Mouse (Mus musculus) stomach, embryonic 16.5 days (tissue): Measurements from ENCODE around the gene Gm20219. TPM values are rescaled to one million over a fixed set of nuclear protein-coding genes. Genes with fewer than 3 reads are reported as not detected.

Source experiments
- ATAC-seq: fragments of 200-750 bp; cut with Nextera tagmentation; 2 replicates; pipeline ENCODE4 v1.8.0; 2017; ENCODE audit warnings: moderate number of reproducible peaks, moderate TSS enrichment; ENCODE audit not compliant: insufficient read depth, low FRiP score
- H3K27ac ChIP-seq: fragments of 300-500 bp; sonication (generic); 2 replicates; pipeline ENCODE4 v1.5.1; 2014; ENCODE audit warnings: low read length
- H3K27me3 ChIP-seq: fragments of 300-500 bp; sonication (generic); 2 replicates; pipeline ENCODE4 v1.6.1; 2014; ENCODE audit warnings: low read length, control low read depth, mixed read lengths; ENCODE audit not compliant: control insufficient read depth, insufficient read depth
- H3K36me3 ChIP-seq: fragments of 300-500 bp; sonication (generic); 2 replicates; pipeline ENCODE4 v1.6.1; 2014; ENCODE audit warnings: low read length; ENCODE audit not compliant: control insufficient read depth, insufficient read depth
- H3K4me1 ChIP-seq: fragments of 300-500 bp; sonication (generic); 2 replicates; pipeline ENCODE4 v1.6.1; 2014; ENCODE audit warnings: low read length, control low read depth, mixed read lengths; ENCODE audit not compliant: control insufficient read depth, insufficient read depth
- H3K4me2 ChIP-seq: fragments of 300-500 bp; sonication (generic); 2 replicates; pipeline ENCODE4 v1.6.1; 2014; ENCODE audit warnings: low read depth, low read length, mixed read lengths
- H3K4me3 ChIP-seq: fragments of 300-500 bp; sonication (generic); replicated peaks from 2 replicates; pipeline ENCODE4 v1.5.1; 2014; ENCODE audit warnings: mild to moderate bottlenecking, low read length
- H3K9ac ChIP-seq: fragments of 300-500 bp; sonication (generic); 2 replicates; pipeline ENCODE4 v1.6.1; 2014; ENCODE audit warnings: low read length
- H3K9me3 ChIP-seq: fragments of 300-500 bp; sonication (generic); replicated peaks from 2 replicates; pipeline ENCODE4 v1.6.1; 2016; ENCODE audit warnings: low read length, control low read depth; ENCODE audit not compliant: control insufficient read depth
- WGBS: fragments of 180-500 bp; shearing (Covaris S2); extraction: QIAGEN DNeasy Blood & Tissue Kit; methylation state at CpG from one replicate; pipeline ENCODE4 v1.1.7; 2014; 5-methylcytosine and 5-hydroxymethylcytosine counted together
- polyA plus RNA-seq: library from polyadenylated mRNA; unstranded; fragments of >200 nt; fragmentation: Nextera tagmentation; extraction: Ambion mirVana; gene quantifications from 2 replicates; pipeline ENCODE4 v1.2.1, GENCODE M21; 2015

Gene Gm20219
- 17.5 and 21.3 TPM in 2 replicates for polyA plus RNA-seq

DNA sequence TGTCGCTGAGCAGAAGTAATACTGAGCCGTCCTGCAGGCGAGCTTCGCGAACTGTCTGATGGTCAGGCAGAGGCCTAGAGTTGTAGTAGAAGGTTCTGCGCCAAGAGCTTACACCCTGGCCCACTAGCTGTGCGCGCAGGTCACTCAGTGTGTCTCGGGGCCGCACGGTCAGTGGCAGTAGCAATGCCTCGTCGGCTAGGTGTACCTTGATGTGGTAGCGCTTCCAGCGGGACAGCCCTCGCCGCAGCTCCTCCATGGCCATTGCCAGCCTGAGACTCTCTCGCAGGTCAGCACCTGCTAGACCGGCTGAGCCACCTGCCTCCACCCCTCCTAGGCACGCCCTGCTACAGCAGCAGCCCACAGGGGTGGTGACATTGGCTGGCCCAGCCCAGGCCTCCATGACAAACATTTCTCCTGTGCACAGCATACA is at the start of gene Gm20219:
Gene Gm20219 (minus strand): TSS at position 266 of the 430 bp plus-strand sequence.
- H3K9ac ChIP-seq: peak within 1 kb of the TSS; percentile 64
- peaks cover 5% of the 10 kb centered on the region; the same call in 1 of the 2 replicates for H3K4me1 ChIP-seq
- H3K36me3 ChIP-seq: no peaks in the 10 kb centered on the region
- no peaks in the 10 kb centered on the region for H3K9me3 ChIP-seq
- H3K4me3 ChIP-seq: peak within 1 kb of the TSS; percentile 42
- peak within 1 kb of the TSS; percentile 44 for H3K4me2 ChIP-seq
- peak; percentile 92 for ATAC-seq
- no peaks in the 10 kb centered on the region for H3K27me3 ChIP-seq
- 57% methylated on average over 20 of the region's 20 CpGs for WGBS
- peak within 1 kb of the TSS; percentile 85 for H3K27ac ChIP-seq

- H3K36me3 ChIP-seq: peaks cover 46% of the 10 kb centered on the region
- H3K4me2 ChIP-seq: no peak overlapping the region
- 87% methylated on average over 9 of the region's 9 CpGs for WGBS
- peaks cover 9% of the 10 kb centered on the region; the same call in 1 of the 2 replicates for H3K4me1 ChIP-seq
- no peak for ATAC-seq
- no peak overlapping the region for H3K4me3 ChIP-seq
- H3K9me3 ChIP-seq: no peaks in the 10 kb centered on the region
- H3K9ac ChIP-seq: no peak overlapping the region
- no peak overlapping the region for H3K27ac ChIP-seq
- no peaks in the 10 kb centered on the region for H3K27me3 ChIP-seq
Observed at GRCm38 (mm10) chr17:56604070-56604380, 49.8 kb upstream of the Gm20219 start.

GRCm38 (mm10) chr17:56603186-56604069 is 49.2 kb upstream of the Gm20219 start:
- H3K27me3 ChIP-seq: no peaks in the 10 kb centered on the region
- no peak overlapping the region for H3K4me3 ChIP-seq
- H3K9me3 ChIP-seq: no peaks in the 10 kb centered on the region
- peaks cover 46% of the 10 kb centered on the region for H3K36me3 ChIP-seq
- H3K4me1 ChIP-seq: peaks cover 5% of the 10 kb centered on the region; the same call in 1 of the 2 replicates
- H3K9ac ChIP-seq: no peak overlapping the region
- H3K27ac ChIP-seq: no peak overlapping the region
- 92% methylated on average over 28 of the region's 28 CpGs for WGBS
- no peak overlapping the region for H3K4me2 ChIP-seq
- no peak for ATAC-seq

DNA sequence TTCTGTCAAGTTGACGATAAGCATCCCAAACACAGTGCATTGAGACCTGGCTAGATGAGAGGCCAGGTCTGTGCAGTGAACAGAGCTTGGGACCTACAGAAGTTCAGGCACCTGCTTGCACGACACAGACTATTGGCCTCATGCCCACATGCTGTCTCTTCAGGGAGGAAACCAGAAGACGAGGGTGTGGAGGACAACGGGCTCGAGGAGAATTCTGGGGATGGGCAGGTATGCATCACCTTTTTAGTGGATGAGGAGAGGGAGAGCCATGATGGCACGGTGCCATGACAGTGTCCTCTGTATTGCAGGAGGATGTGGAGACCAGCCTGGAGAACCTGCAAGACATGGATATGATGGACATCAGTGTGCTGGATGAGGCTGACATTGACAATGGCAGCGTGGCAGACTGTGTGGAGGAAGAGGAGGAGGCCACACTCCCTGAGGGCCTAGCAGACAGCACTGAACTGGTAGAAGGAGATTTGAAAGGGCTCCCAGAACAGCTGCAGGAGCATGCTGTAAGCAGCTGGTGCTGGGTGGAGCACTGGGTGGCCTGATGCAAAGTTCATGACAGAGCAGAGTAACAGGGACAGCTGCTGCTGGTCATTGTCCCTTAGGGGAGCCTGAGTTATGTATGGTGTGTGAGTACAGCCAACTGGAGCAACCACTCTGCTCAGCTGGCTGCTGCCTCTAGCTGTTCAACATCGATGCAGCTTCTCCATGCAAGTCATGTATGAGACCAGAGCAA is 39.5 kb upstream of the Gm20219 start:
- Histone ChIP-seq H3K4me3 (no peak overlapping the region), H3K36me3 (peaks cover 43% of the 10 kb centered on the region), H3K4me2 (no peak overlapping the region), H3K27me3 (no peaks in the 10 kb centered on the region), H3K4me1 (no peaks in the 10 kb centered on the region), H3K9me3 (no peaks in the 10 kb centered on the region), H3K27ac (no peak overlapping the region), H3K9ac (no peak overlapping the region)
- WGBS: 73% methylated on average over 8 of the region's 8 CpGs
- 0 out of 2 replicates have a peak, but pooled peaks have one; percentile 39 for ATAC-seq

DNA sequence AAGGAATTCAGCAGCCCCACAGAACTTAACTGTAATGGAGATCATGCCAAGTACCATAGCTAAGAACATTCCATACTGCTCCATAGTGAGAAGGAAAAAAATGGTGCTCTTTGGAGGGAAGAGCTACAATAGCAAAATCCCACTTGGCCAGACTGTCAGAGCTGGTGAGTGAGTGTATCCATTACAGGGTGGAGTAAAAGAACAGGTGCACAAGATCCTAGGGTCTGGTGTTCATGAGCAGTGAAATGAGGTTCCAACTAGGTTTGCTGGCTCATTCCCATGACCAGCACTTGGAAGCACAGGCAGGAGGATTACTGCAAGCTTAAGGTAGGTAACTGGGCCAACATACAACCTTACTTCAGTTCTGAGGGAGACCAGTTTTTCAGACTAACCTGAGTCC is 38.4 kb upstream of the Gm20219 start:
- peaks cover 39% of the 10 kb centered on the region for H3K36me3 ChIP-seq
- ATAC-seq: no peak

GRCm38 (mm10) chr17:56588921-56589320 is 34.7 kb upstream of the Gm20219 start:
- no peak overlapping the region for H3K4me3 ChIP-seq
- no peak overlapping the region for H3K27ac ChIP-seq
- no peaks in the 10 kb centered on the region for H3K9me3 ChIP-seq
- peaks cover 16% of the 10 kb centered on the region for H3K36me3 ChIP-seq
- H3K4me1 ChIP-seq: peaks cover 17% of the 10 kb centered on the region
- H3K4me2 ChIP-seq: no peak overlapping the region
- H3K27me3 ChIP-seq: no peaks in the 10 kb centered on the region
- no peak overlapping the region for H3K9ac ChIP-seq
- ATAC-seq: no peak
- WGBS: 95% methylated on average over 4 of the region's 4 CpGs

More for the DNA sequence above, 38.4 kb upstream of the Gm20219 start:
- no peaks in the 10 kb centered on the region for H3K9me3 ChIP-seq
- 0 out of 2 replicates have a peak, but pooled peaks cover 4% of the 10 kb centered on the region for H3K4me1 ChIP-seq
- no peak overlapping the region for H3K4me2 ChIP-seq
- no peak overlapping the region for H3K4me3 ChIP-seq
- H3K27me3 ChIP-seq: no peaks in the 10 kb centered on the region
- H3K9ac ChIP-seq: no peak overlapping the region
- H3K27ac ChIP-seq: no peak overlapping the region

DNA sequence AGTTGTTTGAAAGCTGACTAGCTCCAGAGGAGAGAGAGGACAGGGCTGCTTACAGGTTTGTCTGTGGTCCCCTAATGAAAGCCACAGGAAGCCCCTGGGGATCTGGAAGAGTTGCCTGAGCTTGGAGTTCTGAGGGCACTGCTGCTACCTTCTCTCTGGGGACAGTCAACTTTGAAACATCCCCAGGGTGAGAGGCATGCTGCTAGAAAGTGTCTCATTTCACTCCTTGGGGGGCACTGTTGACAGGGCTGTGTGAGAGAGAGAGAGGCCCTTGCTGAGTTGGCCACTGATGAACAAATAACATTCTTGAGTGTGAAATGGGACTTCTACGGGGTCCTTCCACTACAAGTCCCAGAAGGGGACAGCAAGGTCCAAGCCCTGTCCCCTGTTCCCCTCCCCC is 33.6 kb upstream of the Gm20219 start:
- H3K36me3 ChIP-seq: peaks cover 10% of the 10 kb centered on the region
- H3K4me2 ChIP-seq: no peak overlapping the region

GRCm38 (mm10) chr17:56585171-56585821 is 31.1 kb upstream of the Gm20219 start:
- Histone ChIP-seq H3K36me3 (peaks cover 23% of the 10 kb centered on the region), H3K27ac (peak overlapping the region; percentile 96), H3K9ac (peak overlapping the region; percentile 93), H3K9me3 (no peaks in the 10 kb centered on the region), H3K4me3 (peak overlapping the region; percentile 94), H3K4me2 (peak overlapping the region; percentile 95), H3K27me3 (no peaks in the 10 kb centered on the region), H3K4me1 (peaks cover 43% of the 10 kb centered on the region)
- ATAC-seq: no peak
- under 1% methylated on average over 61 of the region's 61 CpGs for WGBS

More for the DNA sequence above, 33.6 kb upstream of the Gm20219 start:
- 81% methylated on average over 1 of the region's 1 CpGs for WGBS
- no peak overlapping the region for H3K9ac ChIP-seq
- H3K27me3 ChIP-seq: no peaks in the 10 kb centered on the region
- no peak overlapping the region for H3K4me3 ChIP-seq
- no peak for ATAC-seq
- H3K4me1 ChIP-seq: peaks cover 24% of the 10 kb centered on the region
- no peak overlapping the region for H3K27ac ChIP-seq
- H3K9me3 ChIP-seq: no peaks in the 10 kb centered on the region
